Mouse (Mus musculus) R1 (cell line): ENCODE data around the gene Phf12.

Experiments used
- DNase-seq: peaks from one replicate; pipeline ENCODE4 v3.0.0-alpha.2; 2018; ENCODE audit warnings: low read depth, low spot score

The Phf12 gene

GRCm38 (mm10) chr11:77970718-77971117 lies 11.8 kb upstream of the Phf12 start:
- peak; percentile 42 for DNase-seq

- DNase-seq: no peak
Measured at GRCm38 (mm10) chr11:77973520-77973919, 9.0 kb upstream of the Phf12 start.

GRCm38 (mm10) chr11:77974325-77974724 lies 8.2 kb upstream of the Phf12 start:
- DNase-seq: no peak

GRCm38 (mm10) chr11:77975873-77976272 lies 6.7 kb upstream of the Phf12 start:
- DNase-seq: peak; percentile 42

GRCm38 (mm10) chr11:77978161-77978560 lies 4.4 kb upstream of the Phf12 start:
- no peak for DNase-seq

- no peak for DNase-seq
Measured at GRCm38 (mm10) chr11:77979221-77979809, 3.2 kb upstream of the Phf12 start.

GRCm38 (mm10) chr11:77980281-77981204 lies 2.0 kb upstream of the Phf12 start:
- DNase-seq: peak; percentile 98

- peak; percentile 100 for DNase-seq
Measured at GRCm38 (mm10) chr11:77981609-77982440, 729 bp upstream of the Phf12 start.

GRCm38 (mm10) chr11:77983191-77983936 lies 810 bp downstream of the Phf12 start:
- peak; percentile 47 for DNase-seq

GRCm38 (mm10) chr11:77983937-77984835 lies 1.6 kb downstream of the Phf12 start:
- peak; percentile 69 for DNase-seq

- peak; percentile 79 for DNase-seq
Measured at GRCm38 (mm10) chr11:77984836-77985231, 2.3 kb downstream of the Phf12 start.

- no peak for DNase-seq
Measured at GRCm38 (mm10) chr11:77985541-77986065, 3.0 kb downstream of the Phf12 start.

- no peak for DNase-seq
Measured at GRCm38 (mm10) chr11:77989071-77989690, 6.6 kb downstream of the Phf12 start.

- no peak for DNase-seq
Measured at GRCm38 (mm10) chr11:77995556-77995955, 13.0 kb downstream of the Phf12 start.

GRCm38 (mm10) chr11:78006446-78006845 lies 23.9 kb downstream of the Phf12 start:
- DNase-seq: no peak

- peak; percentile 82 for DNase-seq
Measured at GRCm38 (mm10) chr11:78019676-78020075, 37.1 kb downstream of the Phf12 start.

- peak; percentile 73 for DNase-seq
Measured at GRCm38 (mm10) chr11:78023607-78024006, 41.1 kb downstream of the Phf12 start.

GRCm38 (mm10) chr11:78029240-78029639 lies 46.7 kb downstream of the Phf12 start:
- DNase-seq: no peak

- DNase-seq: no peak
Measured at GRCm38 (mm10) chr11:78030600-78030999, 48.0 kb downstream of the Phf12 start.

- no peak for DNase-seq
Measured at GRCm38 (mm10) chr11:78031389-78031788, 48.8 kb downstream of the Phf12 start.
